Mouse (Mus musculus) G1E (cell line): ENCODE data around the gene Ppp1r9b.

ENCODE experiments used
- CTCF ChIP-seq: IDR thresholded peaks from 2 replicates; pipeline ENCODE4 v1.5.1; 2012; ENCODE audit warnings: low read depth, low read length, inconsistent platforms, mixed read lengths
- TAL1 ChIP-seq: conservative IDR thresholded peaks from 2 replicates; pipeline ENCODE4 v1.6.1; 2012; ENCODE audit warnings: low read depth, low read length, inconsistent platforms, mixed read lengths

GRCm38 (mm10) chr11:95022237-95022992 lies 31.6 kb downstream of the Ppp1r9b start:
- TF ChIP-seq CTCF (peak; percentile 19; the same call in 1 of the 2 replicates), TAL1 (peak; percentile 79)
